Mouse (Mus musculus) CH12.LX (cell line): ENCODE results near the gene Atp2c2. TPM values are rescaled to one million over a fixed set of nuclear protein-coding genes. Genes with fewer than 3 reads are reported as not detected.

Experiments used
- DNase-seq: peaks from one replicate; pipeline ENCODE4 v3.0.0-alpha.2; 2013; ENCODE audit errors: extremely low read depth
- H3K27ac ChIP-seq: 2 replicates; pipeline ENCODE4 v1.5.1; 2012; ENCODE audit warnings: low read depth, mild to moderate bottlenecking, control low read depth, moderate library complexity; ENCODE audit not compliant: insufficient read depth
- H3K27me3 ChIP-seq: replicated peaks from 2 replicates; pipeline ENCODE3; 2012; ENCODE audit warnings: inconsistent platforms
- H3K36me3 ChIP-seq, 2 experiments: replicated peaks in 1 of 2; 2 replicates each; pipeline versions ENCODE3 to v1.6.1; 2012; ENCODE audit warnings: inconsistent platforms in 1 of 2, low read length in 1 of 2, mild to moderate bottlenecking in 1 of 2, mixed read lengths in 1 of 2, moderate library complexity in 1 of 2; ENCODE audit not compliant: control insufficient read depth in 1 of 2, insufficient read depth in 1 of 2
- H3K4me1 ChIP-seq, 2 experiments: 2 replicates each; pipeline ENCODE4 v1.6.1; 2012; ENCODE audit warnings: inconsistent platforms in 1 of 2, moderate library complexity in 1 of 2; ENCODE audit not compliant: insufficient read depth in 2 of 2, control insufficient read depth in 1 of 2
- H3K4me2 ChIP-seq: 2 replicates; pipeline ENCODE4 v1.6.1; 2012; ENCODE audit warnings: low read depth, mild to moderate bottlenecking, control low read depth; ENCODE audit not compliant: poor library complexity, insufficient read depth, severe bottlenecking
- H3K4me3 ChIP-seq, 3 experiments: fragments of 150-350 bp in 1 of 3; sonication (generic) in 1 of 3; replicated peaks in 1 of 3; 2 replicates each; pipeline versions ENCODE3 to v1.5.1; 2011 to 2012; ENCODE audit warnings: low read depth in 2 of 3, low read length in 2 of 3, mild to moderate bottlenecking in 2 of 3, moderate library complexity in 2 of 3, control low read depth in 1 of 3, improper control_type of control experiment in 1 of 3, inconsistent platforms in 1 of 3, mixed read lengths in 1 of 3; ENCODE audit not compliant: poor library complexity in 1 of 3
- H3K79me2 ChIP-seq: replicated peaks from 2 replicates; pipeline ENCODE4 v1.6.1; 2012; ENCODE audit warnings: mild to moderate bottlenecking, moderate library complexity; ENCODE audit not compliant: control insufficient read depth, poor library complexity, insufficient read depth, severe bottlenecking; ENCODE audit errors: extremely low read depth
- H3K9ac ChIP-seq: 2 replicates; pipeline ENCODE4 v1.6.1; 2012; ENCODE audit warnings: low read depth, mild to moderate bottlenecking, control low read depth, moderate library complexity; ENCODE audit not compliant: insufficient read depth
- H3K9me3 ChIP-seq: replicated peaks from 2 replicates; pipeline ENCODE3; 2012; ENCODE audit warnings: low read length, inconsistent platforms, mixed read lengths
- BHLHE40 ChIP-seq: IDR thresholded peaks from 2 replicates; pipeline ENCODE4 v1.6.1; 2011; ENCODE audit warnings: mild to moderate bottlenecking, low read depth, low read length, improper control_type of control experiment
- CHD1 ChIP-seq: IDR thresholded peaks from 2 replicates; pipeline ENCODE4 v1.6.1; 2012; ENCODE audit warnings: low read depth, low read length, improper control_type of control experiment, inconsistent platforms
- CHD2 ChIP-seq: IDR thresholded peaks from 2 replicates; pipeline ENCODE4 v1.6.1; 2011; ENCODE audit warnings: low read length, improper control_type of control experiment
- CTCF ChIP-seq, 2 experiments: IDR thresholded peaks in 1 of 2; conservative IDR thresholded peaks in 1 of 2; 2 replicates each; pipeline ENCODE4 v1.5.1; 2011 to 2012; ENCODE audit warnings: low read depth in 2 of 2, low read length in 2 of 2, improper control_type of control experiment in 1 of 2, inconsistent platforms in 1 of 2, mild to moderate bottlenecking in 1 of 2, moderate library complexity in 1 of 2
- E2F4 ChIP-seq: IDR thresholded peaks from 2 replicates; pipeline ENCODE4 v1.6.1; 2011; ENCODE audit warnings: low read depth, low read length, improper control_type of control experiment; ENCODE audit not compliant: insufficient replicate concordance
- ETS1 ChIP-seq: conservative IDR thresholded peaks from 2 replicates; pipeline ENCODE4 v1.6.1; 2012; ENCODE audit warnings: low read depth, mild to moderate bottlenecking, inconsistent platforms, low read length, improper control_type of control experiment, moderate library complexity
- HCFC1 ChIP-seq: IDR thresholded peaks from 2 replicates; pipeline ENCODE4 v1.6.1; 2012; ENCODE audit warnings: low read depth, mild to moderate bottlenecking, inconsistent platforms, low read length, improper control_type of control experiment
- IRF4 ChIP-seq: IDR thresholded peaks from 2 replicates; pipeline ENCODE4 v1.6.1; 2014; ENCODE audit warnings: low read depth, mild to moderate bottlenecking, inconsistent platforms, low read length, improper control_type of control experiment
- MAFK ChIP-seq: IDR thresholded peaks from 2 replicates; pipeline ENCODE4 v1.6.1; 2011; ENCODE audit warnings: low read length, improper control_type of control experiment; ENCODE audit not compliant: insufficient replicate concordance
- MAZ ChIP-seq: IDR thresholded peaks from 2 replicates; pipeline ENCODE4 v1.6.1; 2012; ENCODE audit warnings: low read depth, mild to moderate bottlenecking, inconsistent platforms, low read length, improper control_type of control experiment, moderate library complexity
- MEF2A ChIP-seq: IDR thresholded peaks from 2 replicates; pipeline ENCODE4 v1.6.1; 2014; ENCODE audit warnings: low read depth, mild to moderate bottlenecking, inconsistent platforms, low read length, improper control_type of control experiment, borderline replicate concordance
- NELFE ChIP-seq: IDR thresholded peaks from 2 replicates; pipeline ENCODE4 v1.6.1; 2011; ENCODE audit warnings: low read depth, low read length, improper control_type of control experiment
- POLR2A ChIP-seq: IDR thresholded peaks from 2 replicates; pipeline ENCODE4 v1.6.1; 2011; ENCODE audit warnings: low read depth, mild to moderate bottlenecking, improper control_type of control experiment, low read length
- POLR2AphosphoS2 ChIP-seq: IDR thresholded peaks from 2 replicates; pipeline ENCODE4 v1.6.1; 2011; ENCODE audit warnings: low read depth, low read length, improper control_type of control experiment
- SMC3 ChIP-seq: IDR thresholded peaks from 2 replicates; pipeline ENCODE4 v1.6.1; 2011; ENCODE audit warnings: low read depth, low read length, improper control_type of control experiment
- USF2 ChIP-seq: conservative IDR thresholded peaks from 2 replicates; pipeline ENCODE4 v1.6.1; 2011; ENCODE audit warnings: low read depth, low read length, improper control_type of control experiment
- ZMIZ1 ChIP-seq: IDR thresholded peaks from 2 replicates; pipeline ENCODE4 v1.6.1; 2012; ENCODE audit warnings: low read depth, mild to moderate bottlenecking, inconsistent platforms, low read length, improper control_type of control experiment
- dilution Hi-C: fragments of 300-500 bp; cut with MboI; formaldehyde crosslinking; loops from 2 replicates; pipeline ENCODE4 v1.14.3; 2020; ENCODE audit warnings: low sequenced_read_pairs; ENCODE audit not compliant: extremely low pct_unique_long_range_greater_than_20kb, extremely low pct_ligation_motif_present
- in situ Hi-C: fragments of 300-500 bp; cut with MboI; formaldehyde crosslinking; loops from 3 replicates; pipeline ENCODE4 v1.14.3; 2019; ENCODE audit warnings: low sequenced_read_pairs, low pct_ligation_motif_present, low pct_unique_long_range_greater_than_20kb, mixed read lengths
- polyA plus RNA-seq: library from polyadenylated mRNA; unstranded; fragments of >175 nt; gene quantifications from 2 replicates; pipeline ENCODE4 v1.2.1, GENCODE M21; 2012; ENCODE audit warnings: low read depth; ENCODE audit not compliant: insufficient read length
- total RNA-seq, 2 experiments: library from RNA; depleted of rRNA; stranded (reverse); fragments of 300-350 nt in 1 of 2; fragments of >200 nt in 1 of 2; gene quantifications; 2 replicates each; pipeline ENCODE4 v1.2.3; 2012 to 2014

The Atp2c2 gene
- total and polyA plus RNA-seq, 3 experiments = not detected

GRCm38 (mm10) chr8:119661081-119661480, 38.7 kb upstream of the Atp2c2 start:
- peaks cover 63% of the 10 kb centered on the region for H3K27me3 ChIP-seq
- no peaks in the 10 kb centered on the region for H3K36me3 ChIP-seq
- dilution Hi-C loops = no loop called here
- DNase-seq = no peak
- no peak overlapping the region for H3K9ac ChIP-seq
- H3K4me3 ChIP-seq = no peak overlapping the region
- TF ChIP-seq CTCF (conservative IDR thresholded peaks at IDR 0.05 in 1 of 2, IDR thresholded peaks at IDR 0.05 in 1 of 2; ENCODE audit: low read depth in 2 of 2, low read length in 2 of 2) (no peak), HCFC1 (no peak), CHD2 (no peak), E2F4 (no peak), MAFK (no peak), BHLHE40 (no peak), ETS1 (no peak), POLR2A (no peak), MAZ (no peak), IRF4 (no peak), NELFE (no peak), SMC3 (no peak), ZMIZ1 (no peak), CHD1 (no peak)
- in situ Hi-C loops = no loop called here
- H3K9me3 ChIP-seq = peaks cover 13% of the 10 kb centered on the region
- H3K4me2 ChIP-seq = no peak overlapping the region
- H3K79me2 ChIP-seq = no peaks in the 10 kb centered on the region
- H3K27ac ChIP-seq = no peak overlapping the region
- H3K4me1 ChIP-seq = no peaks in the 10 kb centered on the region

- in situ Hi-C loops = no loop called here
- Histone ChIP-seq H3K4me1 (no peaks in the 10 kb centered on the region), H3K9ac (no peak overlapping the region), H3K4me3 (no peak overlapping the region), H3K36me3 (no peaks in the 10 kb centered on the region), H3K27me3 (peaks cover 71% of the 10 kb centered on the region), H3K79me2 (no peaks in the 10 kb centered on the region), H3K4me2 (no peak overlapping the region), H3K27ac (no peak overlapping the region), H3K9me3 (peaks cover 13% of the 10 kb centered on the region)
- dilution Hi-C loops = no loop called here
- DNase-seq = no peak
- TF ChIP-seq USF2 (no peak), SMC3 (no peak), CTCF (conservative IDR thresholded peaks at IDR 0.05 in 1 of 2, IDR thresholded peaks at IDR 0.05 in 1 of 2; ENCODE audit: low read depth in 2 of 2, low read length in 2 of 2) (no peak), MAZ (no peak), POLR2AphosphoS2 (no peak), ZMIZ1 (no peak), MEF2A (no peak)
Measured at GRCm38 (mm10) chr8:119661892-119662291, 37.9 kb upstream of the Atp2c2 start.
